Mouse (Mus musculus): Measurements from ENCODE around the gene Palm.

GRCm38 (mm10) chr10:79762875-79763274, 30.5 kb upstream of the Palm start:
- TF ChIP-seq EP300 (IDR thresholded peaks at IDR 0.05; ENCODE audit: insufficient read depth, low read depth, low read length): no peak
- TF ChIP-seq CTCF (IDR thresholded peaks at IDR 0.05; ENCODE audit: low read depth, low read length): no peak
- TF ChIP-seq POLR2A (IDR thresholded peaks at IDR 0.05; ENCODE audit: insufficient read depth, low read length): no peak

Measured in ES-Bruce4 (cell line).